Mouse (Mus musculus): ENCODE measurements around the gene Hoxd12.

Gene Hoxd12

GRCm38 (mm10) chr2:74682796-74683195, 8.0 kb downstream of the Hoxd12 start:
- no peak for DNase-seq

DNA sequence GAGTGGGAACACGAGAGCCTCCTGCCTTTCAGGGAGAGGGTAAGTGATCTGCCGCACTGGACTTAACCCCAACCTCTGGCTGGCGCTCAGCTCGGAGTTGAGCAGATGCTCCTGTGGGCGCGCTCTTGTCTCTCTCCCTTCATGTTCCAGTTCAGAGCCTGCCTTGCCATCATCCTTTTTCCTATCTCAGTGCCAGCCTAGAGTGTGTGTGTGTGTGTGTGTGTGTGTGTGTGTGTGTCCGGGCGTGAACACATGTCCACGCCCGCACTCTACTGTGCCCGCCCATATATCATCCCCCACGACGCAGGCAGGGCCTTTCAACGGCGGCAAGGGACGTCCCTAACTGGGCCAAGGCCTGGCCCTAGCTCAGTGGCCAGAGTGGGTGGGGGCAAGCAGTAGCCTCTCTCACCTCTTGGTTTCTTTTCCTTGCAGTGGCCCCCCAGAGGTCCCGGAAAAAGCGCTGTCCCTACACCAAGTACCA, 8.7 kb downstream of the Hoxd12 start:
- no peak for DNase-seq

GRCm38 (mm10) chr2:74684106-74684505, 9.3 kb downstream of the Hoxd12 start:
- no peak for DNase-seq

GRCm38 (mm10) chr2:74685059-74685603, 10.3 kb downstream of the Hoxd12 start:
- DNase-seq: no peak

DNA sequence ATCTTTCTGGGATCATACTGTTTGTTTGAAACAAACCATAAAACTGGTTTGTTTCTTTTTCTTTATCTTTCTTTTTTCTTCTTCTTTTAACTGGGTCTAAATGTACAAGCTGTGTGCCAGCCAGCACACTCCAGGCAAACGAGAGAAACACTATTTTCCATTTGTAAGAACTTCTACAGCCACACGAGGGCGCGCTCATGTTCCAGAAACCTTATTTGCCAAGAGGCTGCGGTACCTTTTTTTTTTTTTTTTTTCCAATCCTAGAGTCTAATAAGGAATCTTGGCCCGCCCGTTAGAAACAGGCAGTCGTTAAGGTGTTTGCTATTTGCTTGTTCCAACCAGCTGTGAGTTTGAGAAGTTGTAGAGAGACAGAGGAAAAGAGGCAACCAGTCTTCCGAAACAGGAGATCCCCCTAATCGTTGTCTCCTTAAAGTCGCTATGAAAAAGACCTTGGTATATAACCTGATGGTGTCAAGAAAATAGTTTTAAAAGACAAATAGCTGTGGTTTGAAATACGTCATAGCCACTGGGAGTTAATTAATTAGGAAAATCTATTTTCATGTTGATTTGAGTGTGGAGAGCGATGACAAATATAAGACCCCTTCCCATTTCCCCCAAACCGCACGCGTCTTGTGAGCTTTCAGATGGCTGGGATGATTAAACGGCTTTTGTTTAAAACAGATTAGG, 11.6 kb downstream of the Hoxd12 start:
- peak in 1 of 2 experiments; percentile 73 for DNase-seq

GRCm38 (mm10) chr2:74686988-74687697, 12.3 kb downstream of the Hoxd12 start:
- no peak for DNase-seq

GRCm38 (mm10) chr2:74687698-74688555, 13.1 kb downstream of the Hoxd12 start:
- no peak for DNase-seq

DNA sequence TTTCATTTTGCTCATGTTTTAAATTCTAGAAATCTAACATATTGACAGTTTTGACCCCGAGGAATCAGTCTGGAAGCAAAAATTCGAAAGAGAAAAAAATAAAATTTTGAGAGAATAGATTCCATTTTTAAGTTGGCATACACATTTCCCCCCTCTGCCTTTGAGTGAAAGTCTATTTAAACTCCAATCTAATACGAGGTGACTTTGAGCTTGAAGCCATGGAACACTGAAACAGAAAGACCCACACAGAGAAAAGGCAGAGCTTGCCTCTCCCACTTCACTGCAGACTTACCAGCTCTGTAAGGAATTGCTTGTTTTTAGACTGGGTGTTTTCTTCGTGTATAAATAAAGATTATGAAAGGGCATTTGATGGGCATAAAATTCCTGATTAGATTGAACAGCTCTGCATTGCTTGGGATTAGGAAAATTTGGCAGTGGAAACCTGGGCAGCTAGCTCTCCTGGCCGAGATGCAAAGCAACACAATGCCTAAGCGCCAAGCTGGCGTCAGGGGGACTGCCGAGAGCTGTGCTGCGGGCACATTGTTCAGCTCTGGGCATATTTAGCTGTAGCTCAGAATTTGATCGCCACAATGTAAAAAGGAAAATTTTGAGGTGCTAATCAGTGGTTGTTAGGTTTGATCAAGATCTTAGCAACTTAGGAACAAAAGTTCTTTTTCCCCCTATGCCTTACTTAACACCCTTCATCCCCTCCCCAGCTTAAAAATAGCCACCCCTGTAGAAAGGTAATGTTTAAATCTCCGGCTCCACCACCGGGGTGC, 14.2 kb downstream of the Hoxd12 start:
- no peak for DNase-seq

DNA sequence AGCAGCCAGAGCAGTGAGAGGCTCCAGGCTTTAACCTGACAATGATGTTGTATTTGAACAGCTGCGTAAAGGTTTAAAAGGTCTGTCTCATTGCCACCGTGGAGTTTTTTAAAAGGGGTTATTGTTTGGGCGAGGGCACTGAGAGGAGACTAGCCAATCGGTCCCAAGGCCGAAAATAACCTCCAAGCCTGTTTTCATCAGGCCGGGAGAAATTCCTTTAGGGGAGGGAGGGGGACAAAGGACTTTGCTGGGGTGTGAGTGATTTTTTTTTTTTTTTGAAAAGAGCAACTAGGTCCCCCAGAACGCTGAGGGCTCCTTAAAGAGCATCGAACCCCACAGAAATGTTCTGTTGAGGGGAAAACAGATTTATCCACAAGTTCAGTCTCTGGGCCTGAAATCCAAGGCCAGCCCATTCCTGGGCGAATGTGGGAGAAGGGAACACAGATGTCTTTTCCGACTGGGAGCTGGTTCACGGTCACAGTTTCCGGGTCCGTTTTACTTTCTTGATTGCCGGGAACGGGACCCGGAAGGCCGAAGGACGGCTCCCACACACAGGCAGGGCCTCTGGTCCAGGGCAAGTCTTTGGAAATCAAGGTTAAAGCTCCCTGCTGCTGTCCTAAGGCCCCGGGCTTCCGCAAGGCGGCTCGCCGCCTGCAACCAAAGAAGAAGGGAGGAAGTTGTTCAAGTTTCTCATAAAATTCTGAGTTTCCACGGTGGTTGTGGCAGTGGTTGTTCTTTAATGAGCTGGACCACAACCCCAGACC, 14.9 kb downstream of the Hoxd12 start:
- no peak for DNase-seq

DNA sequence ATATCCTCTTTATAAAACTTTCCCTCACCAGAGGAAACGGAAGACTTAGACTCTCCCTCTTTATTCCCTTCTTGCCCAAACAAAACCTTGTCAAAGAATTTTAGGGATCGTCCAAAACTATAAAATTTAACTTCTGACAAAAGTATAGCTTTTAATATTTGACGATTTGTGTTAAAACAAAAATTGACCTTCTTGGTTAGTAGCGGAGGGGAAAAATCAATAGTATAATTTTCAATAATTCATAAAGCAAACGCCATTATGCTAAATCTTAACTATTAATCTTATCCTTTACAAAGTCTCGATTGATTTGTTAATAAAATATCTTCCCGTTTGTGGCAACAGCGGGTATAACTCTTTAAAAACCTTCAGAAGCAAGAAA, 15.5 kb downstream of the Hoxd12 start:
- DNase-seq: no peak

DNA sequence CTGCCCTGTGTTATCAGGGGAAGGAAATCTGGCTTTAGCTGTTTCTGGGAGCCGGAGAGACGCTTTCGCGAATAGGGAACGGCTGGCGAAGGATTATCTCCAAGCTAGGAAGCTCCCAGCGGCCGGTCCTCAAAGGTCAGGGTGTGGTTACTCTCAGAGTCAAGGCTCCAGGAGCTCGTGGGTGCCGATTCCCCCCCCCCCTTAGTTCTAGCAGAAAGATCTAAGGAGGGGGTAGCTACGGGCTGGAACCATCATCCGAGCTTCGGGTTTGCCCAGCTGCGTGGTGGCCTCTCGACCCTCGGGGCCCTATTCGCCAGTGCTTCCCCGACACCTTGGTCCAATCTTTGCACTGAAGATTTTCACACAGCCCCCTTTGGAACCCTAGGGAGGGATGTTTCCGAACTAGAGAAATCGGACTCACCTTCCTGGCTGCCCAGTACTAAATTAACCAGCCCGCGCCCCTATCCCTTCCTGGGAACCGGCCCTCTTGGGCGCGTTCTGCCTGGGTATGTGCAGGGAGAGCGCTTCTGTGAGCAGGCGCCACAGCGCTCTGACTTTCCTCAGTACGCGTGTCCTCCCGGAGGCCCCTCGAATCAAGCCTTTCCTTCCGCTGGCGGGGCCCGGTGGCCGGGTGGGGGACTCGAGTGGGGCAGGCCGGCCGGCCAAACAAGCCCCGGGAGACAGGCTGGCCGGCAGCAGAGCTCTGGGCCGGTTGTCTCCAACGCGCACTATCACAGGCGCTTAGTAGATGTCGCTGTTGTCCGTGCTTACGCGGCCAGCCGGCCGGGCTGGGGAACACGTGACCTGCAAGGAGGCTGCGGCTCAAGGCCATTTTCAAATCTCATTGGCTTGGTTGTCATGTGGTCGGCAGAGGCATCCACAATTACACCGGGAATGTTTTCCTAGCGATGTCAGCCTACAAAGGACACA, 16.5 kb downstream of the Hoxd12 start, which contains the start of gene Hoxd10:
Gene Hoxd10, plus strand, starts transcription at position 903 of the 930 bp plus-strand sequence.
- no peak for DNase-seq

GRCm38 (mm10) chr2:74691995-74692807, 17.4 kb downstream of the Hoxd12 start:
- no peak for DNase-seq

DNA sequence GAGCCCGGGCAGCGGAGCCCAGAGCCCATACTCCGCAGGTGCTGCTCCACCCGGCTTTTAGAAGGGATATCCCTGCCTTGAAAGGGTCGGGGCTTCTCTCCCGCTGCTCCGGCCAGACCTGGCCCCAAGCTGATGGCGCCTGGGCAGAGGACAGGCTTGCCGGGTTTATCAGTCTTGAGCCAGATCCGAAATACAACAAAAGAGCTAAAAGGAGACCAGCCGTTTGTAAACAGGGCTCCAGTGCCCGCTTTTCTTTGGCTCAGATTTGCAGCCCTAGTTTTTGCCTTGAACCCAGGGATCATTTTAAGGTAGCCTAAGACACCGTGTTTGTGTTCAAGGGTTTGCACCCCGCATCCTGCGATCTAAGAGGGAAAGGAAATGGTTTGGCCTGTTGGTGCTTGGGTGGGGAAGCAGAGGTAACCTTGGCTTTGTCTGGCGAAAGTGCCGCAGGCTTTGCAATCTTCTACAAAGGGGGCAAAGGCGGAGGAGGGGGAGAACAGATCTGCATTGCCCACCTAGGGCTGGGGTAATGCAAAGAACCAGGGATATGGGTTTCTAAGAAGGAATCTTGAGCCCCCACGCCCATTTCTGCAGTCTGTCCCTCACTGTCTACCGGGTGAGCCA, 18.1 kb downstream of the Hoxd12 start:
- DNase-seq: no peak

GRCm38 (mm10) chr2:74693432-74693827, 18.6 kb downstream of the Hoxd12 start:
- no peak for DNase-seq

GRCm38 (mm10) chr2:74694066-74694465, 19.3 kb downstream of the Hoxd12 start:
- DNase-seq: peak in 1 of 2 experiments; percentile 24

DNA sequence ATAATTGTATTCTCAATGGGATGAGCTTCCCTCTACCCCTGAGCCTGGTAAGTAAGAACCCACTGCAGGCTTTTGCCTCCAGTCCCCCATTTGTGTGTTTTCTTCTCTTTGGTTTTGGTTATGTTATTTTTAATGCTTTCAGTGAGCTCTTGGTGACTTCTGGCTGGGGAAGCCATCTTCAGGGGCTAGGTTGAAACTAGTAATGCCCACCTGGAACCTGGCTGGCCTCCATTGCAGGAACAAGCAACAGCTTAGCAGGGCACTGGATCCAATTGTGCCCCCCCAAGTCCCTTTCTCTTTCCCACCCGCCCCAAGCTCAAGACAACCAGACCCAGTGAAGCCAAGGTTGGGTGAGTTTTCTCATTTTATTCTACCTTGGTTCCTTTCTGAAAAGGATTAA, 20.6 kb downstream of the Hoxd12 start:
- DNase-seq: no peak

DNA sequence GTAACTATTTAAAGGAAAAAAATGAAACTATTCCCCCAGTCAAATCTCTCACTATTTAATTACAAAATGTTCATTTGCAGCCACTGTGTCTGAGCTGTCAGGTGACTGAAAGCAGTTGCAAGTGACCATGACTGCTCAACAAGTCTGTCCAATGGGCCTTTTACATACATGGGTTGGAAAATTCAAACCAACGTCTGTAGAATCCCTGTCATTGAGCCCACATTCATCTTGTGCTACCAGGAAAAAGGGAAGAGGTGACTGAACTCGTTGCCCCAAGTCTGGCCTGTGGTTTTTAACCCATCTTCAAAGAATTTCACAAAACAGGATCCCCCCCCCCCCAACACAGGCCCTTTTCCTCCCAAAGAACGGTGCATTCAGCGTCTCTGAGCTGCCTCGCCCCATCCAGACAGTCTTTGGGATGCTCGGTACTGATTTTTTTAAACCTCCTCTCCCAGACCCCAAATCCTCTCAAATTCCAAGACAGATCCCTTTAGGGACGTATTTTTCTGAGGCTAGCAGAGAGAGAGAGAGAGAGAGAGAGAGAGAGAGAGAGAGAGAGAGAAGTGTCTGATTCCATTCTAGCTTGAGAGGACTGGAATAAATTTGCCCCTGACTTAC, 21.1 kb downstream of the Hoxd12 start:
- no peak for DNase-seq

All from cerebellum, postnatal 14 days (tissue).